Mouse (Mus musculus) heart, embryonic 12.5 days (tissue): ENCODE data around the gene Mrps18a. TPM values are rescaled to one million over a fixed set of nuclear protein-coding genes. Genes with fewer than 3 reads are reported as not detected.

Experiments used
- ATAC-seq: fragments of 200-750 bp; cut with Nextera tagmentation; 2 replicates; pipeline ENCODE4 v1.8.0; 2017; ENCODE audit warnings: moderate TSS enrichment, moderate library complexity; ENCODE audit not compliant: insufficient number of reproducible peaks, low FRiP score
- H3K27ac ChIP-seq: fragments of 300-500 bp; sonication (generic); 2 replicates; pipeline ENCODE4 v1.5.1; 2016; ENCODE audit warnings: mild to moderate bottlenecking, moderate library complexity; ENCODE audit not compliant: poor library complexity, severe bottlenecking
- H3K27me3 ChIP-seq: fragments of 300-500 bp; sonication (generic); replicated peaks from 2 replicates; pipeline ENCODE4 v1.6.1; 2016; ENCODE audit warnings: mild to moderate bottlenecking, moderate library complexity
- H3K36me3 ChIP-seq: fragments of 300-500 bp; sonication (generic); 2 replicates; pipeline ENCODE4 v1.6.1; 2016; ENCODE audit warnings: mild to moderate bottlenecking, moderate library complexity
- H3K4me1 ChIP-seq: fragments of 300-500 bp; sonication (generic); replicated peaks from 2 replicates; pipeline ENCODE4 v1.6.1; 2016; ENCODE audit warnings: mild to moderate bottlenecking
- H3K4me2 ChIP-seq: fragments of 300-500 bp; sonication (generic); 2 replicates; pipeline ENCODE4 v1.6.1; 2016; ENCODE audit warnings: mild to moderate bottlenecking, moderate library complexity
- H3K4me3 ChIP-seq: fragments of 300-500 bp; sonication (generic); 2 replicates; pipeline ENCODE4 v1.5.1; 2016; ENCODE audit warnings: mild to moderate bottlenecking
- H3K9ac ChIP-seq: fragments of 300-500 bp; sonication (generic); 2 replicates; pipeline ENCODE4 v1.6.1; 2016; ENCODE audit warnings: mild to moderate bottlenecking, moderate library complexity
- H3K9me3 ChIP-seq: fragments of 300-500 bp; sonication (generic); replicated peaks from 2 replicates; pipeline ENCODE4 v1.6.1; 2016; ENCODE audit warnings: mild to moderate bottlenecking, moderate library complexity
- WGBS: fragments of 180-500 bp; shearing (Covaris S2); methylation state at CpG from one replicate; pipeline ENCODE4 v1.1.7; 2016; 5-methylcytosine and 5-hydroxymethylcytosine counted together
- polyA plus RNA-seq: library from polyadenylated mRNA; unstranded; fragments of >200 nt; fragmentation: Nextera tagmentation; extraction: Ambion mirVana; gene quantifications from 2 replicates; pipeline ENCODE4 v1.2.1, GENCODE M21; 2016

Mrps18a gene
- polyA plus RNA-seq, 1 experiment from 2014 or later: 125 TPM

- H3K27ac ChIP-seq: no peak overlapping the region
- ATAC-seq: no peak
- peaks cover 8% of the 10 kb centered on the region; the same call in 1 of the 2 replicates for H3K4me1 ChIP-seq
- H3K9ac ChIP-seq: no peak overlapping the region
- H3K4me2 ChIP-seq: no peak overlapping the region
- H3K27me3 ChIP-seq: no peaks in the 10 kb centered on the region
- no peak overlapping the region for H3K4me3 ChIP-seq
- WGBS: 76% methylated on average over 9 of the region's 9 CpGs
- H3K9me3 ChIP-seq: no peaks in the 10 kb centered on the region
- no peaks in the 10 kb centered on the region for H3K36me3 ChIP-seq
These were observed 8.9 kb upstream of the Mrps18a start for GRCm38 (mm10) chr17:46101906-46102305.

- no peaks in the 10 kb centered on the region for H3K36me3 ChIP-seq
- no peak overlapping the region for H3K27ac ChIP-seq
- H3K4me2 ChIP-seq: no peak overlapping the region
- no peak overlapping the region for H3K9ac ChIP-seq
- peaks cover 8% of the 10 kb centered on the region; the same call in 1 of the 2 replicates for H3K4me1 ChIP-seq
- H3K27me3 ChIP-seq: no peaks in the 10 kb centered on the region
- no peak overlapping the region for H3K4me3 ChIP-seq
- no peaks in the 10 kb centered on the region for H3K9me3 ChIP-seq
- 71% methylated on average over 8 of the region's 8 CpGs for WGBS
- ATAC-seq: no peak
These were observed 8.1 kb upstream of the Mrps18a start for GRCm38 (mm10) chr17:46102608-46103159.

- no peak overlapping the region for H3K27ac ChIP-seq
- ATAC-seq: peak; percentile 74
These were observed 6.3 kb upstream of the Mrps18a start for GRCm38 (mm10) chr17:46104487-46104886.

GRCm38 (mm10) chr17:46108286-46108685 is 2.5 kb upstream of the Mrps18a start:
- WGBS: 69% methylated on average over 4 of the region's 4 CpGs
- Histone ChIP-seq H3K4me2 (no peak overlapping the region), H3K27me3 (peaks cover 6% of the 10 kb centered on the region; the same call in 1 of the 2 replicates), H3K9ac (no peak overlapping the region), H3K9me3 (no peaks in the 10 kb centered on the region), H3K27ac (no peak overlapping the region), H3K4me3 (no peak overlapping the region), H3K4me1 (peaks cover 15% of the 10 kb centered on the region), H3K36me3 (peaks cover 2% of the 10 kb centered on the region; the same call in 1 of the 2 replicates)
- no peak for ATAC-seq

More at GRCm38 (mm10) chr17:46104487-46104886, 6.3 kb upstream of the Mrps18a start:
- 29% methylated on average over 12 of the region's 12 CpGs for WGBS
- Histone ChIP-seq H3K4me3 (no peak overlapping the region), H3K27me3 (peaks cover 3% of the 10 kb centered on the region; the same call in 1 of the 2 replicates), H3K36me3 (no peaks in the 10 kb centered on the region), H3K9me3 (no peaks in the 10 kb centered on the region), H3K4me1 (peaks cover 8% of the 10 kb centered on the region; the same call in 1 of the 2 replicates), H3K9ac (0 out of 2 replicates have a peak overlapping the region, but pooled peaks have one; percentile 20), H3K4me2 (peak overlapping the region; percentile 12; the same call in 1 of the 2 replicates)

GRCm38 (mm10) chr17:46115489-46115888 is 4.7 kb downstream of the Mrps18a start:
- Histone ChIP-seq H3K36me3 (peaks cover 50% of the 10 kb centered on the region), H3K27me3 (no peaks in the 10 kb centered on the region), H3K4me1 (peaks cover 32% of the 10 kb centered on the region), H3K9ac (no peak overlapping the region), H3K4me2 (no peak overlapping the region), H3K27ac (no peak overlapping the region), H3K9me3 (no peaks in the 10 kb centered on the region), H3K4me3 (no peak overlapping the region)
- no peak for ATAC-seq
- WGBS: 51% methylated on average over 2 of the region's 2 CpGs

GRCm38 (mm10) chr17:46116138-46116537 is 5.4 kb downstream of the Mrps18a start:
- no peak overlapping the region for H3K9ac ChIP-seq
- peaks cover 51% of the 10 kb centered on the region for H3K36me3 ChIP-seq
- WGBS: 84% methylated on average over 11 of the region's 11 CpGs
- no peak overlapping the region for H3K4me2 ChIP-seq
- no peak overlapping the region for H3K4me3 ChIP-seq
- H3K4me1 ChIP-seq: peaks cover 32% of the 10 kb centered on the region
- H3K27me3 ChIP-seq: no peaks in the 10 kb centered on the region
- H3K27ac ChIP-seq: no peak overlapping the region
- H3K9me3 ChIP-seq: no peaks in the 10 kb centered on the region
- ATAC-seq: no peak

GRCm38 (mm10) chr17:46116881-46117280 is 6.1 kb downstream of the Mrps18a start:
- ATAC-seq: no peak
- H3K36me3 ChIP-seq: peaks cover 53% of the 10 kb centered on the region
- no peak overlapping the region for H3K4me3 ChIP-seq
- no peaks in the 10 kb centered on the region for H3K27me3 ChIP-seq
- no peaks in the 10 kb centered on the region for H3K9me3 ChIP-seq
- H3K27ac ChIP-seq: no peak overlapping the region
- no peak overlapping the region for H3K4me2 ChIP-seq
- peak overlapping the region; percentile 47; the same call in 1 of the 2 replicates for H3K9ac ChIP-seq
- peaks cover 26% of the 10 kb centered on the region for H3K4me1 ChIP-seq
- WGBS: 79% methylated on average over 3 of the region's 3 CpGs

GRCm38 (mm10) chr17:46117623-46118422 is 7.0 kb downstream of the Mrps18a start:
- Histone ChIP-seq H3K27me3 (no peaks in the 10 kb centered on the region), H3K27ac (no peak overlapping the region), H3K4me1 (peaks cover 31% of the 10 kb centered on the region), H3K4me3 (no peak overlapping the region), H3K4me2 (no peak overlapping the region), H3K9me3 (no peaks in the 10 kb centered on the region), H3K36me3 (peaks cover 60% of the 10 kb centered on the region), H3K9ac (no peak overlapping the region)
- WGBS: 71% methylated on average over 13 of the region's 13 CpGs
- no peak for ATAC-seq

GRCm38 (mm10) chr17:46118423-46118850 is 7.7 kb downstream of the Mrps18a start:
- whole genome bisulfite sequencing: 60% methylated on average over 4 of the region's 4 CpGs
- H3K4me1 ChIP-seq: peaks cover 35% of the 10 kb centered on the region
- H3K9ac ChIP-seq: no peak overlapping the region
- no peaks in the 10 kb centered on the region for H3K27me3 ChIP-seq
- H3K4me3 ChIP-seq: no peak overlapping the region
- peaks cover 66% of the 10 kb centered on the region for H3K36me3 ChIP-seq
- H3K27ac ChIP-seq: no peak overlapping the region
- no peak overlapping the region for H3K4me2 ChIP-seq
- ATAC-seq: no peak
- no peaks in the 10 kb centered on the region for H3K9me3 ChIP-seq

GRCm38 (mm10) chr17:46119641-46120040 is 8.9 kb downstream of the Mrps18a start:
- Histone ChIP-seq H3K4me3 (no peak overlapping the region), H3K36me3 (peaks cover 73% of the 10 kb centered on the region), H3K27ac (no peak overlapping the region), H3K27me3 (no peaks in the 10 kb centered on the region), H3K4me1 (peaks cover 33% of the 10 kb centered on the region), H3K4me2 (no peak overlapping the region), H3K9ac (no peak overlapping the region), H3K9me3 (no peaks in the 10 kb centered on the region)
- no peak for ATAC-seq
- 78% methylated on average over 10 of the region's 10 CpGs for WGBS

- no peak overlapping the region for H3K4me2 ChIP-seq
- no peaks in the 10 kb centered on the region for H3K9me3 ChIP-seq
- H3K27me3 ChIP-seq: no peaks in the 10 kb centered on the region
- H3K4me3 ChIP-seq: no peak overlapping the region
- no peak overlapping the region for H3K9ac ChIP-seq
- peaks cover 27% of the 10 kb centered on the region for H3K4me1 ChIP-seq
- WGBS: 90% methylated on average over 4 of the region's 4 CpGs
- H3K27ac ChIP-seq: no peak overlapping the region
- peaks cover 88% of the 10 kb centered on the region for H3K36me3 ChIP-seq
- ATAC-seq: no peak
These were observed 12.0 kb downstream of the Mrps18a start for GRCm38 (mm10) chr17:46122791-46123190.
